Mouse (Mus musculus): ENCODE data around the gene Thrap3.

GRCm38 (mm10) chr4:126163685-126164084 lies 38.9 kb downstream of the Thrap3 start:
- TF ChIP-seq POLR2A (IDR thresholded peaks at IDR 0.05; ENCODE audit: extremely low read depth, insufficient read depth, low read length) (no peak), CTCF (IDR thresholded peaks at IDR 0.05; ENCODE audit: low read depth, low read length) (no peak)
